Mouse (Mus musculus) kidney, embryonic 16.5 days (tissue): ENCODE measurements around the gene Rgs10. TPM values are rescaled to one million over a fixed set of nuclear protein-coding genes. Genes with fewer than 3 reads are reported as not detected.

Experiments
- ATAC-seq: fragments of 200-750 bp; cut with Nextera tagmentation; 2 replicates; pipeline ENCODE4 v1.8.0; 2017; ENCODE audit warnings: moderate TSS enrichment; ENCODE audit not compliant: low FRiP score, low TSS enrichment
- H3K27ac ChIP-seq: fragments of 300-500 bp; sonication (generic); 2 replicates; pipeline ENCODE4 v1.5.1; 2014; ENCODE audit warnings: low read length
- H3K27me3 ChIP-seq: fragments of 300-500 bp; sonication (generic); 2 replicates; pipeline ENCODE4 v1.6.1; 2014; ENCODE audit warnings: low read length, control low read depth, mixed read lengths; ENCODE audit not compliant: insufficient read depth
- H3K36me3 ChIP-seq: fragments of 300-500 bp; sonication (generic); 2 replicates; pipeline ENCODE4 v1.6.1; 2014; ENCODE audit warnings: low read length, control low read depth, mixed read lengths; ENCODE audit not compliant: insufficient read depth
- H3K4me1 ChIP-seq: fragments of 300-500 bp; sonication (generic); 2 replicates; pipeline ENCODE4 v1.6.1; 2014; ENCODE audit warnings: low read length, control low read depth, mixed read lengths; ENCODE audit not compliant: insufficient read depth
- H3K4me2 ChIP-seq: fragments of 300-500 bp; sonication (generic); replicated peaks from 2 replicates; pipeline ENCODE4 v1.6.1; 2014; ENCODE audit warnings: low read depth, low read length
- H3K4me3 ChIP-seq: fragments of 300-500 bp; sonication (generic); 2 replicates; pipeline ENCODE4 v1.5.1; 2014; ENCODE audit warnings: mild to moderate bottlenecking, low read length
- H3K9ac ChIP-seq: fragments of 300-500 bp; sonication (generic); replicated peaks from 2 replicates; pipeline ENCODE4 v1.6.1; 2014; ENCODE audit warnings: low read length
- H3K9me3 ChIP-seq: fragments of 300-500 bp; sonication (generic); 2 replicates; pipeline ENCODE4 v1.6.1; 2016; ENCODE audit warnings: low read length, control low read depth
- WGBS: fragments of 180-500 bp; shearing (Covaris S2); extraction: QIAGEN DNeasy Blood & Tissue Kit; methylation state at CpG from one replicate; pipeline ENCODE4 v1.1.7; 2014; 5-methylcytosine and 5-hydroxymethylcytosine counted together
- polyA plus RNA-seq: library from polyadenylated mRNA; unstranded; fragments of >200 nt; fragmentation: Nextera tagmentation; extraction: Ambion mirVana; gene quantifications from 2 replicates; pipeline ENCODE4 v1.2.1, GENCODE M21; 2015

Rgs10 gene
- polyA plus RNA-seq, 1 experiment from 2014 or later, result 7.7 TPM

- peaks cover 13% of the 10 kb centered on the region for H3K4me1 ChIP-seq
- H3K9me3 ChIP-seq, result no peaks in the 10 kb centered on the region
- 45% methylated on average over 5 of the region's 5 CpGs for WGBS
- H3K27ac ChIP-seq, result no peak overlapping the region
- H3K27me3 ChIP-seq, result no peaks in the 10 kb centered on the region
- no peak overlapping the region for H3K4me2 ChIP-seq
- no peak for ATAC-seq
- H3K9ac ChIP-seq, result no peak overlapping the region
- H3K4me3 ChIP-seq, result no peak overlapping the region
- H3K36me3 ChIP-seq, result no peaks in the 10 kb centered on the region
Observed at GRCm38 (mm10) chr7:128392972-128393314, 25.6 kb downstream of the Rgs10 start.

GRCm38 (mm10) chr7:128392071-128392971 lies 26.2 kb downstream of the Rgs10 start:
- Histone ChIP-seq H3K36me3 (no peaks in the 10 kb centered on the region), H3K27me3 (no peaks in the 10 kb centered on the region), H3K27ac (no peak overlapping the region), H3K9me3 (no peaks in the 10 kb centered on the region), H3K4me2 (no peak overlapping the region), H3K4me1 (peaks cover 13% of the 10 kb centered on the region), H3K9ac (no peak overlapping the region), H3K4me3 (no peak overlapping the region)
- WGBS, result 68% methylated on average over 18 of the region's 18 CpGs
- ATAC-seq, result no peak

GRCm38 (mm10) chr7:128391267-128392057 lies 27.1 kb downstream of the Rgs10 start:
- WGBS, result 42% methylated on average over 12 of the region's 12 CpGs
- Histone ChIP-seq H3K27me3 (no peaks in the 10 kb centered on the region), H3K4me3 (no peak overlapping the region), H3K36me3 (no peaks in the 10 kb centered on the region), H3K9me3 (no peaks in the 10 kb centered on the region), H3K27ac (no peak overlapping the region), H3K4me1 (peaks cover 13% of the 10 kb centered on the region), H3K9ac (no peak overlapping the region), H3K4me2 (no peak overlapping the region)
- no peak for ATAC-seq

- no peaks in the 10 kb centered on the region for H3K9me3 ChIP-seq
Observed at GRCm38 (mm10) chr7:128388968-128389367, 29.6 kb downstream of the Rgs10 start.

GRCm38 (mm10) chr7:128383726-128384463 lies 34.7 kb downstream of the Rgs10 start:
- Histone ChIP-seq H3K9ac (no peak overlapping the region), H3K36me3 (no peaks in the 10 kb centered on the region), H3K4me2 (no peak overlapping the region), H3K4me3 (no peak overlapping the region), H3K27me3 (no peaks in the 10 kb centered on the region; the same call in 1 of the 2 replicates), H3K4me1 (peaks cover 11% of the 10 kb centered on the region; the same call in 1 of the 2 replicates), H3K9me3 (no peaks in the 10 kb centered on the region), H3K27ac (no peak overlapping the region)
- ATAC-seq, result no peak
- WGBS, result 74% methylated on average over 10 of the region's 10 CpGs

More at GRCm38 (mm10) chr7:128388968-128389367, 29.6 kb downstream of the Rgs10 start:
- H3K27ac ChIP-seq, result no peak overlapping the region
- no peaks in the 10 kb centered on the region for H3K27me3 ChIP-seq
- WGBS, result 23% methylated on average over 7 of the region's 7 CpGs
- no peak overlapping the region for H3K9ac ChIP-seq
- ATAC-seq, result peak; percentile 69
- H3K36me3 ChIP-seq, result no peaks in the 10 kb centered on the region
- H3K4me1 ChIP-seq, result peaks cover 13% of the 10 kb centered on the region
- no peak overlapping the region for H3K4me3 ChIP-seq
- H3K4me2 ChIP-seq, result no peak overlapping the region

GRCm38 (mm10) chr7:128383189-128383725 lies 35.3 kb downstream of the Rgs10 start:
- no peak overlapping the region for H3K27ac ChIP-seq
- 61% methylated on average over 7 of the region's 7 CpGs for WGBS
- no peak overlapping the region for H3K4me2 ChIP-seq
- no peak for ATAC-seq
- peaks cover 7% of the 10 kb centered on the region; the same call in 1 of the 2 replicates for H3K4me1 ChIP-seq
- H3K27me3 ChIP-seq, result no peaks in the 10 kb centered on the region; the same call in 1 of the 2 replicates
- H3K4me3 ChIP-seq, result no peak overlapping the region
- H3K36me3 ChIP-seq, result no peaks in the 10 kb centered on the region
- H3K9me3 ChIP-seq, result no peaks in the 10 kb centered on the region
- H3K9ac ChIP-seq, result no peak overlapping the region

- Histone ChIP-seq H3K4me3 (no peak overlapping the region), H3K27me3 (no peaks in the 10 kb centered on the region; the same call in 1 of the 2 replicates), H3K27ac (no peak overlapping the region), H3K9me3 (no peaks in the 10 kb centered on the region), H3K9ac (no peak overlapping the region), H3K4me1 (peaks cover 7% of the 10 kb centered on the region; the same call in 1 of the 2 replicates), H3K36me3 (no peaks in the 10 kb centered on the region), H3K4me2 (no peak overlapping the region)
- no peak for ATAC-seq
- WGBS, result 94% methylated on average over 6 of the region's 6 CpGs
Observed at GRCm38 (mm10) chr7:128382527-128382860, 36.1 kb downstream of the Rgs10 start.

- WGBS, result 81% methylated on average over 14 of the region's 14 CpGs
- H3K27me3 ChIP-seq, result no peaks in the 10 kb centered on the region; the same call in 1 of the 2 replicates
- ATAC-seq, result no peak
- no peaks in the 10 kb centered on the region for H3K9me3 ChIP-seq
- H3K36me3 ChIP-seq, result no peaks in the 10 kb centered on the region
- H3K4me1 ChIP-seq, result peaks cover 7% of the 10 kb centered on the region; the same call in 1 of the 2 replicates
- H3K4me3 ChIP-seq, result no peak overlapping the region
- H3K4me2 ChIP-seq, result no peak overlapping the region
- H3K9ac ChIP-seq, result no peak overlapping the region
- no peak overlapping the region for H3K27ac ChIP-seq
Observed at GRCm38 (mm10) chr7:128381811-128382526, 36.6 kb downstream of the Rgs10 start.

GRCm38 (mm10) chr7:128381001-128381400 lies 37.6 kb downstream of the Rgs10 start:
- no peak overlapping the region for H3K9ac ChIP-seq
- 80% methylated on average over 2 of the region's 2 CpGs for WGBS

More at GRCm38 (mm10) chr7:128381001-128381400, 37.6 kb downstream of the Rgs10 start:
- Histone ChIP-seq H3K4me2 (no peak overlapping the region), H3K36me3 (no peaks in the 10 kb centered on the region), H3K4me3 (no peak overlapping the region), H3K27me3 (no peaks in the 10 kb centered on the region; the same call in 1 of the 2 replicates), H3K27ac (no peak overlapping the region), H3K4me1 (peaks cover 7% of the 10 kb centered on the region; the same call in 1 of the 2 replicates), H3K9me3 (no peaks in the 10 kb centered on the region)
- no peak for ATAC-seq
